ENCODE assay signal across 14 mouse cellular contexts in the genomic region with DNA sequence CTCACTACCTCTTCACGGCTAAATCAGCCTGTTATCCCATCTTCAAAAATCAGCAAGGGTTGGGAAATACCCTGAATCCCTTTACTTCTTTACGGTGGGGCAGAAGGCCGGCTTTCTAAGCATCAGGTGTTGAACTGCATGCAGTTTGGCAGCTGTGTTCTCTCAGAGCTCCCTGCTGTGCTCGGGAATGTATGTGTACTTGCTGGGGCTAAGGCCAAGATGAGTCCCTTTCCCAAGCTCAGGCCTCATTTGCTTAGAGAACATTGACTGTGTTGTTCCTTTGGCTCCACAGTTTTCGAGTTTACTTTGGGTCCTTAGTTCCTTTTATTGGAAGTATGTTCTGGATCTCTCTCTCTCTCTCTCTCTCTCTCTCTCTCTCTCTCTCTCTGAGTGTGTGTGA. TPM values are rescaled to one million over a fixed set of nuclear protein-coding genes. Genes with fewer than 3 reads are reported as not detected.
A peak's percentile ranks its signal among the peaks of the same experiment; 100 is the strongest.
DNase-seq lines count a peak whose midpoint lies in the region; ATAC-seq lines count a peak whose summit lies in the region.
"Had no signal": no experiment of that assay in that cellular context is flagged by ENCODE, and none has a peak within 500 bp of the region (broad histone marks: within the 10 kb centered on the region; RNA-seq: fewer than 3 reads in every experiment).

No protein-coding gene starts in this region.

- DNase-seq in cerebellum, adult 8-10 months: peak; percentile 14
- no peak for DNase-seq in cerebellum, postnatal 4 days (ENCODE audit: low spot score in 2 of 2)
- peak; percentile 20 for DNase-seq in NIH3T3 (ENCODE audit: low read depth)
- peak; percentile 39 for DNase-seq in embryo, embryonic 11 days
- no peak for DNase-seq in ovary, postnatal 14 days (ENCODE audit: low spot score)
- no peak for DNase-seq in lung, postnatal 10 days
- DNase-seq: adrenal gland, postnatal 10 days; gastrocnemius, postnatal 36 days; thymus, adult 2 months had no signal

- H3K9ac ChIP-seq in hindbrain, embryonic 15.5 days: no peak overlapping the region
- no peak overlapping the region for H3K9ac ChIP-seq in hindbrain, embryonic 12.5 days

- WGBS in hindbrain, embryonic 15.5 days: 46% methylated on average over 5 of the region's 5 CpGs
- WGBS in hindbrain, embryonic 12.5 days: 50% methylated on average over 5 of the region's 5 CpGs

- H3K36me3 ChIP-seq in hindbrain, embryonic 15.5 days: no peaks in the 10 kb centered on the region
- H3K36me3 ChIP-seq in hindbrain, embryonic 12.5 days: no peaks in the 10 kb centered on the region

- no peak for ATAC-seq in hindbrain, embryonic 15.5 days (ENCODE audit: low FRiP score, low read depth)
- ATAC-seq in hindbrain, embryonic 12.5 days (ENCODE audit: low FRiP score): no peak
- ATAC-seq: hindbrain, embryonic 16.5 days had no signal

- no peak overlapping the region for H3K4me3 ChIP-seq in hindbrain, embryonic 15.5 days
- H3K4me3 ChIP-seq in hindbrain, embryonic 12.5 days: no peak overlapping the region

- H3K4me2 ChIP-seq in hindbrain, embryonic 15.5 days: no peak overlapping the region
- no peak overlapping the region for H3K4me2 ChIP-seq in hindbrain, embryonic 12.5 days (replicated peaks)
- H3K4me2 ChIP-seq: midbrain, embryonic 11.5 days had no signal

- H3K9me3 ChIP-seq in hindbrain, embryonic 15.5 days: no peaks in the 10 kb centered on the region
- H3K9me3 ChIP-seq in hindbrain, embryonic 12.5 days (replicated peaks): no peaks in the 10 kb centered on the region
- H3K9me3 ChIP-seq: G1E had no signal

- peaks cover 12% of the 10 kb centered on the region for H3K4me1 ChIP-seq in hindbrain, embryonic 15.5 days (replicated peaks)
- H3K4me1 ChIP-seq in hindbrain, embryonic 12.5 days: peaks cover 26% of the 10 kb centered on the region

- H3K27me3 ChIP-seq in hindbrain, embryonic 15.5 days: no peaks in the 10 kb centered on the region
- no peaks in the 10 kb centered on the region for H3K27me3 ChIP-seq in hindbrain, embryonic 12.5 days

- 0 out of 2 replicates have a peak overlapping the region, but pooled peaks have one; percentile 20 for H3K27ac ChIP-seq in hindbrain, embryonic 15.5 days (replicated peaks)
- H3K27ac ChIP-seq in hindbrain, embryonic 12.5 days: no peak overlapping the region

RNA-seq across cellular contexts. Expression of gene Pdss2, which starts 26.7 kb away (rescaled TPM):
- 16.6 and 17.0 TPM in 2 replicates for polyA plus RNA-seq in hindbrain, embryonic 15.5 days (2015; fragmentation: Nextera tagmentation; extraction: Ambion mirVana)
- 14.6 and 14.9 TPM in 2 replicates for polyA plus RNA-seq in hindbrain, embryonic 12.5 days (2016; fragmentation: Nextera tagmentation; extraction: Ambion mirVana)

Comparison
In these comparisons a context has a peak if more than half of its experiments do, and no peak if none do; other contexts are left out.
1. DNase-seq: peak in cerebellum, adult 8-10 months (single experiment), NIH3T3 (single experiment) and embryo, embryonic 11 days (single experiment); none in cerebellum, postnatal 4 days (0 of 2), ovary, postnatal 14 days (single experiment) and lung, postnatal 10 days (single experiment).